Mouse (Mus musculus): ENCODE data around the gene Slc7a15. TPM values are rescaled to one million over a fixed set of nuclear protein-coding genes. Genes with fewer than 3 reads are reported as not detected.
A peak's percentile ranks its signal among the peaks of the same experiment; 100 is the strongest.

Gene Slc7a15
- polyA plus RNA-seq, 1 experiment = not detected

DNA sequence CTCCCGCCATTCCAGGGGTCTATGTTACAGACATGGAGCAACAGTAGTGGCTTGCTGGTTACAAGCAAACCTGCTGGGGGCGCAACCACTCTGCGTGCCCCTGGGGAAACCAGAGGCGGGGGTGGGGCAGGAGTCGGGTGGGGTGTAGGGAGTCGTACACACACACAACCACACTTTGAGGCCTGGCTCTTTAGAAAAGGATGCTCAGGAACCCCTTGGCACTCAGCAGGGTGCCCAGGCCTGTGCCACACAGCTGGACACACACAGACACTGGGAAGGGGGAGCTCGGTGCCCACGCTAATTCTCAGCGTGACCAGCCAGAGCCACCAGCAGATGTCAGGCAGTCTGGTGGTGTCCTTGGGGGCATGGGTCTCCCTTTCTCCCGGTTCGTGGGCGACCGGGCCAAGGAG is 100.3 kb downstream of the Slc7a15 start:
- H3K27me3 ChIP-seq (replicated peaks) = no peaks in the 10 kb centered on the region
- H3K4me3 ChIP-seq (replicated peaks) = peak overlapping the region; percentile 100
- no peaks in the 10 kb centered on the region for H3K9me3 ChIP-seq
- H3K36me3 ChIP-seq (replicated peaks; ENCODE audit: low read length) = peaks cover 15% of the 10 kb centered on the region
- TF ChIP-seq FLI1 (IDR thresholded peaks at IDR 0.05; ENCODE audit: low read length) (no peak), GATA1 (IDR thresholded peaks at IDR 0.05; ENCODE audit: borderline replicate concordance, low read length) (no peak)
- peaks cover 59% of the 10 kb centered on the region for H3K4me1 ChIP-seq

DNA sequence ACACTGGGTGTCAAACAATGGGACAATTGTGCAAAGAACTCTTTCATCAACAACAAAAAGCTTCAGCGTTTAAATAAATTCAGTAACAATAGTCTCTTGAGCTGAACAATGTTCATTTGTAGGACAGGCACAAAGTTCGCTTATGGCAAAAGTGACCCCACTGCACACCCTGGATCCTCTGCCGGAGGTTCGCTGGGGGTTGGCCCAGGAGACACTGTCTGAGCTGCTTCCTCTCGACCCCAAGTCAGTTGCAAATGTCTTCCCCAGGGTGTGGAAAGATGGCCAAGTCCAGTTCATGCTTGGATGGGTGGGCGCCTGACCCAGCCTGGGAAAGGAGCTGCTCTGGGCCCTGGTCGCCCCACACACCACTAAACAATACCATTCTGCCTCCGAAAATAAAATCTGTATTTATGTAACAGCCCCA is 100.7 kb downstream of the Slc7a15 start:
- H3K27me3 ChIP-seq (replicated peaks) = no peaks in the 10 kb centered on the region
- peak overlapping the region; percentile 100 for H3K4me3 ChIP-seq (replicated peaks)
- H3K9me3 ChIP-seq = no peaks in the 10 kb centered on the region
- H3K36me3 ChIP-seq (replicated peaks; ENCODE audit: low read length) = peaks cover 15% of the 10 kb centered on the region
- no peak for TF ChIP-seq GATA1 (IDR thresholded peaks at IDR 0.05; ENCODE audit: borderline replicate concordance, low read length)
- no peak for TF ChIP-seq FLI1 (IDR thresholded peaks at IDR 0.05; ENCODE audit: low read length)
- peaks cover 64% of the 10 kb centered on the region for H3K4me1 ChIP-seq

DNA sequence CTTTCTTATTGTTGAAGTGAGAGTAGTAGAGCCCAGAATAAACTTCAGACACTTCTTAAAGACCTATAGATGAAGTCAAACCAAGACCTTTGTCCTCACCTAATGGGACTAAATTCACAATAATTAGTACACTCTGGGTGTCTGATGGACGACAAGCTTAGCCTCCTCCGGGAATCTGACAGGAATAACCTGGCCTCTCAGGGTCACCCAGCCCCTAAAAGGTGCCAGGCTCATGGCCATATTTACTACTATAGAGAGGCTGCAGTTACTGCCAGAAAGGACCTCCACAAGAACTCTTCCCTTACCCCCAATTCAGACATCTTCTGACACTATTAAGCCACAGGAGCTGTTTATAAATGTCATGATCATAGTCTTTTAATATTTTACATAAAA is 101.6 kb downstream of the Slc7a15 start:
- Histone ChIP-seq H3K27me3 (replicated peaks) (no peaks in the 10 kb centered on the region), H3K4me3 (replicated peaks) (peak overlapping the region; percentile 100), H3K36me3 (replicated peaks; ENCODE audit: low read length) (peaks cover 15% of the 10 kb centered on the region), H3K4me1 (peaks cover 68% of the 10 kb centered on the region), H3K9me3 (no peaks in the 10 kb centered on the region)
- no peak for TF ChIP-seq FLI1 (IDR thresholded peaks at IDR 0.05; ENCODE audit: low read length)
- no peak for TF ChIP-seq GATA1 (IDR thresholded peaks at IDR 0.05; ENCODE audit: borderline replicate concordance, low read length)

DNA sequence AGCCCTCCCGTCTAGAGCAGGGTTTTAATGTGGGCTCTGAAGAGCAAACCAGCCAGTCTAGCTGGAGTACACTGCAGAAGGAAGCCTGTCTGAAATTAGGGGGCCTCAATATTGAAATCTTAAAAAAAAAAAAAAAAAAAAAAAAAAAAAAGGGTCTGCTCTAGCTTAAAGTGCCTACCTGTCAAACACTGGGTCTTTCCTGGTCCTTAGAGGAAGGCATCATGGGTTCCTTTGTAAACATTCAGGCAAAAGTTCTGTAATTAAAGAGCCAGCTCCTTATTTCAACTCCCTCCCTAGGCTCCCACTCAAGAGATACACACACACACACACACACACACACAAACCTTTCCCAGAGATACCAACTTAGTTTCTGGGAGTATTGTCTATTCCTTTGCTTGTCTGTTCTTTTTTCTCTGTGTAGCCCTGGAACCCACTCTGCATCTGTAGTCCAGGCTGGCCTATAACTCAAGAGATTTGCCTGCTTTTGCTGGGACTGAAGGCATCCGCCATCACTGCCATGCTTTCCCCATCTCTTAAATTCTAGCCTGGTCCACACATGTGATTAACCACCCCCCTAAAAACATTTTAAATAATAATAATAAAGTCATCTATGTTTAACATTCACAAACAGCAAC is 102.1 kb downstream of the Slc7a15 start:
- H3K27me3 ChIP-seq (replicated peaks) = no peaks in the 10 kb centered on the region
- no peak for TF ChIP-seq FLI1 (IDR thresholded peaks at IDR 0.05; ENCODE audit: low read length)
- no peak for TF ChIP-seq GATA1 (IDR thresholded peaks at IDR 0.05; ENCODE audit: borderline replicate concordance, low read length)
- H3K4me1 ChIP-seq = peaks cover 65% of the 10 kb centered on the region
- H3K9me3 ChIP-seq = no peaks in the 10 kb centered on the region
- peak overlapping the region; percentile 100 for H3K4me3 ChIP-seq (replicated peaks)
- peaks cover 15% of the 10 kb centered on the region for H3K36me3 ChIP-seq (replicated peaks; ENCODE audit: low read length)

DNA sequence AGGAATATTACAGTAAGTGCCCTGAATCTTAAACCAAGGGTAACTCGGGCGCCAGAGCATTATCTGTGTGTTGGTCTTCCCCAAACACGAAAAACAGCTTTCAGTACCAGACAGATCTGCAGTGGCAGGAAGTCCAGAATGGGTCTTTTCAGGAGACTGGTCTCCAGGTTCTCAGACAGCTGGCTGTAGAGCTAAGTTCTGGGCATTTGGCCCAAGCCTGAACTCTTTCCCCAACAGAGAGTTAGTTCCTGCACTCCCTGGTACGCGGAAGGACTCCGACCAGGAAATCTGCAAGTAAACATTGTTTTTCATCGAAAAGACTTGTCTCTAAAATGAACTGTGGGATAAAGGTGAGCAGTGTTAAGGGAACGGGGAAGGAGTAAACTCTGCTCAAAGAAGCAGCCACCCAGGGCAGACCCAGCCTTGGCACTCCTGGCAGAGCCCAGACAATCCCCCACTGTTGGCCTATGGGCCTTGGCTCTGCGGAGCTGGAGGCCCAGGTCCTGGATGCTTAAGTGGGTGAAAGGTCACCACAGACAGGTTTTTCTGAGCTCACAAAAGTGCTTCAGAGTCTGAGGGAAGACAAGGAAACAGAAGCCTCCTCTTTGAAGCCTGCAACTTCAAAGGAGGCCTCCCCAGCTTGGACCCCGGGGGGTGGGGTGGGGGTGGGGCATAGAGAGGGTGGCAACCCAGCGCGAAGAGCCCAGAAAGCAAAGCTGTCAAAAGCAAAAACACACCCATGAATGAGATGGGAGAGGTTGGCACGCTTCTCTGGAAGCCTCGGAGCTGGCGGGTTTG is 102.8 kb downstream of the Slc7a15 start:
- Histone ChIP-seq H3K36me3 (replicated peaks; ENCODE audit: low read length) (peaks cover 15% of the 10 kb centered on the region), H3K4me1 (peaks cover 59% of the 10 kb centered on the region), H3K9me3 (no peaks in the 10 kb centered on the region), H3K4me3 (replicated peaks) (peak overlapping the region; percentile 38), H3K27me3 (replicated peaks) (no peaks in the 10 kb centered on the region)
- TF ChIP-seq FLI1 (IDR thresholded peaks at IDR 0.05; ENCODE audit: low read length) = no peak
- no peak for TF ChIP-seq GATA1 (IDR thresholded peaks at IDR 0.05; ENCODE audit: borderline replicate concordance, low read length)

DNA sequence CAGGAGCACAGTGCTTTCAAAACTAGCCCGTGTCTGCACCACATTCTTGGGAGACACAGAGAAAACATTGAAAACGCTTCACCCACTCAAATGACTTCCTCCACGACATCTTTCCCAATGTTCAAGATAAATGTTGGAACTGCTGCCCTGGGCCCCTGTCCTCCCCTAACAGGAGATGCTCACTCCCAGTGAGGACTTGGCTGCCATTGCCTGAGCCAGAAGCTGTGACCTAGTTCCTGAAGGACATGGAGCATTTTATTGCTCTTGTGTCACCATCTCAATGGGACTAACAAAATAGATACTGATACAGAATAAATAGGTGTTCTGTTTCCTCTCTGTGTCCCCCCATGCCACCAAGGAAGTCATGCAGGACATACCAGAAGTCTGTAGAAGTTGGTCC is 104.2 kb downstream of the Slc7a15 start:
- H3K36me3 ChIP-seq (replicated peaks; ENCODE audit: low read length) = peaks cover 15% of the 10 kb centered on the region
- H3K4me3 ChIP-seq (replicated peaks) = no peak overlapping the region
- no peaks in the 10 kb centered on the region for H3K27me3 ChIP-seq (replicated peaks)
- peaks cover 51% of the 10 kb centered on the region for H3K4me1 ChIP-seq
- no peak for TF ChIP-seq GATA1 (IDR thresholded peaks at IDR 0.05; ENCODE audit: borderline replicate concordance, low read length)
- TF ChIP-seq FLI1 (IDR thresholded peaks at IDR 0.05; ENCODE audit: low read length) = no peak
- H3K9me3 ChIP-seq = no peaks in the 10 kb centered on the region

DNA sequence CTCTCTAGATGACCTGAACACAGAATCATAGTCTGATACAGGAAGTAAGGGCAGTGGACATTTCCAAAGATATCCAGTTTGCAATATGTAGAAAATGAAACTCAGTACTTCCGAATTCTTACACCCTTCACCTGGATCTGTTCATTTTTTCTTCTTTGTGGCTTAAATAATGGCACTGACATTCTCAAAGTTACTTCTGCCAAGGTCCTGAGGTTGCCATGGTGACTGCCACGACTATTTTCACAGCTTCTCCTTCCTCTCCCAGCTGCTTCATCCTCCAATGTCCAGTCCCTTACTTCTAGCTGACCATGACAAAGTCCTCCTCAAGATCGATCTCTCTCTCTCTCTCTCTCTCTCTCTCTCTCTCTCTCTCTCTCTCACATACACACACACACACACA is 105.5 kb downstream of the Slc7a15 start:
- H3K4me1 ChIP-seq = peaks cover 47% of the 10 kb centered on the region
- no peak for TF ChIP-seq GATA1 (IDR thresholded peaks at IDR 0.05; ENCODE audit: borderline replicate concordance, low read length)
- no peak for TF ChIP-seq FLI1 (IDR thresholded peaks at IDR 0.05; ENCODE audit: low read length)
- no peaks in the 10 kb centered on the region for H3K27me3 ChIP-seq (replicated peaks)
- H3K4me3 ChIP-seq (replicated peaks) = no peak overlapping the region
- H3K9me3 ChIP-seq = no peaks in the 10 kb centered on the region
- H3K36me3 ChIP-seq (replicated peaks; ENCODE audit: low read length) = peaks cover 7% of the 10 kb centered on the region

DNA sequence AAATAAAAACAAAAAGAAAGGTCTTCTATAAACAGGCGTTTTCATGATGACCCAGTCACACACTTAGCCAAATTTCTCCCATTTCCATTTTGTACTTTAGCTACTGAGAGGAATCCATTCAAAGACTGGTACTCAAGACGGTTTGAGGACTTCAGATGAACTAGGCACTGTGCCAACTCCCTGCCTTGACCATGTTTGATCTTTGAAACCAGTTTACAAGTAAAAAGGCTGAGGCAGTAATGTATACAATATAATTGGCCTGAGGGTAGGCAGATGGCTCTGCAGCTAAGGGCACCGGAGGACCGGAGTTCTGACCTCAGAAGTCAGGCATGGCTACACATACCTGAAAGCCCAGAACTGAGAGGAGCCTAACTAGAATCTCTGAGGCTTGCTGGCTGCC is 109.8 kb downstream of the Slc7a15 start:
- Histone ChIP-seq H3K27me3 (replicated peaks) (peaks cover 5% of the 10 kb centered on the region), H3K36me3 (replicated peaks; ENCODE audit: low read length) (no peaks in the 10 kb centered on the region), H3K4me1 (peaks cover 24% of the 10 kb centered on the region), H3K9me3 (no peaks in the 10 kb centered on the region), H3K4me3 (replicated peaks) (no peak overlapping the region)
- TF ChIP-seq FLI1 (IDR thresholded peaks at IDR 0.05; ENCODE audit: low read length) (no peak), GATA1 (IDR thresholded peaks at IDR 0.05; ENCODE audit: borderline replicate concordance, low read length) (no peak)

DNA sequence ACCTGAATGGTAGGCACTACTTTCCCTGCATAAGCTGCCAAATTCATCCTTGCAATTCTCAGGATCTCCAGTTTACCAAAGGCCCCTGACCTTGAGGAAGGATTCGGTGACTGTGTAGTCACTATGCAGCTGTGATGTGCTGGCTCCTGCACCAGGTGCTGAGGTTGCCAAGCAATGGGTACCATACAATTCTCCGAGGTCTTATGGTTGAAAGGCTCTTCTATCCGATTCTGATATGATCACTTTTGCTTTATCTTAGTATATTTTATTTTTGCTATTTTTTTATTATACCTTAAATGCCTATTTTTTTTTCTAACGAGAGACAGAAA is 110.2 kb downstream of the Slc7a15 start:
- TF ChIP-seq GATA1 (IDR thresholded peaks at IDR 0.05; ENCODE audit: borderline replicate concordance, low read length) (no peak), FLI1 (IDR thresholded peaks at IDR 0.05; ENCODE audit: low read length) (no peak)
- Histone ChIP-seq H3K36me3 (replicated peaks; ENCODE audit: low read length) (no peaks in the 10 kb centered on the region), H3K4me3 (replicated peaks) (no peak overlapping the region), H3K4me1 (peaks cover 23% of the 10 kb centered on the region), H3K9me3 (no peaks in the 10 kb centered on the region), H3K27me3 (replicated peaks) (peaks cover 5% of the 10 kb centered on the region)

DNA sequence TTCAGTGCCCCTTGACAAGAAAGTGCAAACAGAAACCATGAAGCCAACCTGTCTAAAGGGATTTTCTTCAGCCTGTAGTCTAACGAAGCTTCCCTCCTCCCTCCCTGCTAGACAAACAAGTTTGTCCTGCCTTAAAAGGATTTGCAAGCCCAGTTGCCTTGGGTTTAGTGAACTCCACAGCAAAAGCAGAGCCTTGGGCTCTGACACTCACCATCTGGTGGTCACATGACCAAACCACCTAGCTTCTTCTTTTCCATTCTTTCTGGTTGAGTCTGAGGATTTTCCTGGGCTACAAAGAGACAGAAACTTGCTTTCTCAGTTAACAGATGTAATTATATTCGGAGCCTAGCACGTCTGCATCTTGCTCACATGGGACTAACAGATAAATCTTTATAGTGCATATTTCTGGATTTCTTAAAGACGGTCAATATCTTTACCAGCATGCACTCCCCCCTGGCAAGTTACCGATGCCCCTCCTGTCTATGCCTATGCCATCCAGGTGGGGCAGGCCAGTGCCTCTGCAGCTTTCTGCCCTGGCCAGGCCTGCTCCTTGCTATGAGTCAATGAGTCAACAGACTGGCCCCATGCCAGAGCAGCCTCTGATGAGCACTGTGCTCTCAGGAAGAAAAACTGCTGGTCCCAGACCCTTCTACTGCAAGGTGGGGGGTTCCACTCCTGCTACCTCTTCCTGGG is 110.8 kb downstream of the Slc7a15 start:
- TF ChIP-seq GATA1 (IDR thresholded peaks at IDR 0.05; ENCODE audit: borderline replicate concordance, low read length) = no peak
- TF ChIP-seq FLI1 (IDR thresholded peaks at IDR 0.05; ENCODE audit: low read length) = no peak
- no peaks in the 10 kb centered on the region for H3K36me3 ChIP-seq (replicated peaks; ENCODE audit: low read length)
- H3K27me3 ChIP-seq (replicated peaks) = peaks cover 5% of the 10 kb centered on the region
- H3K4me1 ChIP-seq = peaks cover 23% of the 10 kb centered on the region
- no peaks in the 10 kb centered on the region for H3K9me3 ChIP-seq
- H3K4me3 ChIP-seq (replicated peaks) = no peak overlapping the region

All from megakaryocyte, embryonic 14.5 days (primary cell).